Mouse (Mus musculus) CD4-positive helper T cell, adult 2 months (primary cell): ENCODE results near the gene Ulk4.

Source experiments
- DNase-seq: peaks from one replicate; pipeline ENCODE4 v3.0.0-alpha.2; 2012; ENCODE audit warnings: low read depth, missing footprints, low spot score

Gene Ulk4

GRCm38 (mm10) chr9:120984509-120984908, 292.5 kb downstream of the Ulk4 start:
- no peak for DNase-seq

GRCm38 (mm10) chr9:120983849-120984248, 293.1 kb downstream of the Ulk4 start:
- DNase-seq, result no peak

- no peak for DNase-seq
These were observed 295.2 kb downstream of the Ulk4 start for GRCm38 (mm10) chr9:120981777-120982176.

GRCm38 (mm10) chr9:120976856-120977255, 300.1 kb downstream of the Ulk4 start:
- DNase-seq, result no peak

- no peak for DNase-seq
These were observed 300.8 kb downstream of the Ulk4 start for GRCm38 (mm10) chr9:120976158-120976557.

GRCm38 (mm10) chr9:120974209-120974608, 302.8 kb downstream of the Ulk4 start:
- DNase-seq, result no peak

- DNase-seq, result no peak
These were observed 303.9 kb downstream of the Ulk4 start for GRCm38 (mm10) chr9:120973026-120973515.

- DNase-seq, result no peak
These were observed 312.0 kb downstream of the Ulk4 start for GRCm38 (mm10) chr9:120965007-120965406.

- no peak for DNase-seq
These were observed 312.8 kb downstream of the Ulk4 start for GRCm38 (mm10) chr9:120964224-120964623.

- DNase-seq, result no peak
These were observed 313.3 kb downstream of the Ulk4 start for GRCm38 (mm10) chr9:120963720-120964119.

- no peak for DNase-seq
These were observed 313.9 kb downstream of the Ulk4 start for GRCm38 (mm10) chr9:120963104-120963503.

- DNase-seq, result no peak
These were observed 314.9 kb downstream of the Ulk4 start for GRCm38 (mm10) chr9:120961969-120962700.

GRCm38 (mm10) chr9:120961466-120961865, 315.5 kb downstream of the Ulk4 start:
- peak; percentile 52 for DNase-seq

- peak; percentile 20 for DNase-seq
These were observed 316.4 kb downstream of the Ulk4 start for GRCm38 (mm10) chr9:120960611-120961010.

- DNase-seq, result no peak
These were observed 317.8 kb downstream of the Ulk4 start for GRCm38 (mm10) chr9:120959225-120959624.

GRCm38 (mm10) chr9:120958560-120958959, 318.4 kb downstream of the Ulk4 start:
- DNase-seq, result no peak

- DNase-seq, result no peak
These were observed 318.9 kb downstream of the Ulk4 start for GRCm38 (mm10) chr9:120958051-120958450.

GRCm38 (mm10) chr9:120951947-120952346, 325.1 kb downstream of the Ulk4 start:
- no peak for DNase-seq

- no peak for DNase-seq
These were observed 326.2 kb downstream of the Ulk4 start for GRCm38 (mm10) chr9:120950761-120951160.

- no peak for DNase-seq
These were observed 328.2 kb downstream of the Ulk4 start for GRCm38 (mm10) chr9:120948832-120949231.

- DNase-seq, result no peak
These were observed 330.9 kb downstream of the Ulk4 start for GRCm38 (mm10) chr9:120946131-120946530.

GRCm38 (mm10) chr9:120944211-120944610, 332.8 kb downstream of the Ulk4 start:
- no peak for DNase-seq

GRCm38 (mm10) chr9:120943757-120944156, 333.2 kb downstream of the Ulk4 start:
- no peak for DNase-seq

- no peak for DNase-seq
These were observed 336.1 kb downstream of the Ulk4 start for GRCm38 (mm10) chr9:120940858-120941257.
